Mouse (Mus musculus) liver, adult 2 months (tissue): ENCODE results near the gene Gm48552. TPM values are rescaled to one million over a fixed set of nuclear protein-coding genes. Genes with fewer than 3 reads are reported as not detected.

Experiments used
- DNase-seq: peaks from one replicate; pipeline ENCODE4 v3.0.0-alpha.2; 2011; ENCODE audit warnings: low read depth, low spot score; ENCODE audit errors: extremely low read depth
- H3K27ac ChIP-seq: fragments of 200-500 bp; replicated peaks from 2 replicates; pipeline ENCODE4 v1.5.1; 2012; ENCODE audit warnings: low read depth, mild to moderate bottlenecking, control low read depth, inconsistent platforms, low read length; ENCODE audit not compliant: insufficient read depth
- H3K27me3 ChIP-seq: fragments of 200-500 bp; 2 replicates; pipeline ENCODE4 v1.6.1; 2012; ENCODE audit warnings: mild to moderate bottlenecking, moderate library complexity, low read length, inconsistent platforms; ENCODE audit not compliant: control insufficient read depth, insufficient read depth
- H3K36me3 ChIP-seq: fragments of 200-500 bp; 2 replicates; pipeline ENCODE4 v1.6.1; 2012; ENCODE audit warnings: low read length, inconsistent platforms; ENCODE audit not compliant: control insufficient read depth, insufficient read depth
- H3K4me1 ChIP-seq: fragments of 200-500 bp; 2 replicates; pipeline ENCODE4 v1.6.1; 2011; ENCODE audit warnings: low read length; ENCODE audit not compliant: control insufficient read depth, insufficient read depth
- H3K4me3 ChIP-seq: fragments of 200-500 bp; 2 replicates; pipeline ENCODE4 v1.5.1; 2011; ENCODE audit warnings: low read depth, mild to moderate bottlenecking, control low read depth, low read length, moderate library complexity; ENCODE audit not compliant: insufficient read depth
- H3K79me2 ChIP-seq: fragments of 200-500 bp; 2 replicates; pipeline ENCODE4 v1.6.1; 2012; ENCODE audit warnings: inconsistent platforms, mild to moderate bottlenecking, low read length, moderate library complexity; ENCODE audit not compliant: control insufficient read depth, insufficient read depth
- H3K9ac ChIP-seq: fragments of 200-500 bp; 2 replicates; pipeline ENCODE4 v1.6.1; 2012; ENCODE audit warnings: low read depth, mild to moderate bottlenecking, control low read depth, inconsistent platforms, low read length
- CTCF ChIP-seq: fragments of 200-500 bp; IDR thresholded peaks from 2 replicates; pipeline ENCODE4 v1.5.1; 2011; ENCODE audit warnings: low read depth, low read length, control low read depth
- POLR2A ChIP-seq: fragments of 200-500 bp; IDR thresholded peaks from 2 replicates; pipeline ENCODE4 v1.6.1; 2011; ENCODE audit warnings: low read length, control low read depth; ENCODE audit not compliant: insufficient read depth; ENCODE audit errors: extremely low read depth
- WGBS: fragments of 180-500 bp; shearing (Covaris S2); methylation state at CpG from one replicate; pipeline ENCODE4 v1.1.7; 2018; 5-methylcytosine and 5-hydroxymethylcytosine counted together
- polyA plus RNA-seq: library from polyadenylated mRNA; depleted of rRNA; stranded (reverse); fragments of >200 nt; gene quantifications from 2 replicates; pipeline ENCODE4 v1.2.3, GENCODE M21; 2012
- total RNA-seq: library from RNA; depleted of rRNA; stranded (reverse); fragments of >200 nt; gene quantifications from 2 replicates; pipeline ENCODE4 v1.2.3, GENCODE M21; 2014

Gene Gm48552
- total and polyA plus RNA-seq, 2 experiments, result 1.4 TPM; not detected in 1

DNA sequence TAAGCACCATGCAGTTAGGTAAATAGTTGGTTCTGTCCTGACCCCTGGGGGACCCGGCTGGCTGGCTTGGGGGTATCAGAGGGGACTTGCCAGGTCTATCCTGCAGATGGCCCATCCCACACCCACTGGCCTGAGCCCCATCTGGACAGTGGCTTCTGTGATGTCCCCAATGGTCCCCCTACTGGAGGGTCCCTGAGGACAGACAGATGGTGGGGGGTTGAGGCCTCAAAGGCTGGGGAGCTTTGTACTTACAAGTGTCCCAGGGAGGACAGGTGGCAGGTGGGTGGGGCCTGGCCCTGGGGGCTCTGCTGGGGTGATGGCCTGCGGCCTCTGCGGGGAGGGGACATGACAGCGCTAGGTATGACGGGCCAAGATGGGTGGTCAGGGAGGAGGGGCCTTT lies 10.5 kb downstream of the Gm48552 start:
- no peak for DNase-seq
- Histone ChIP-seq H3K79me2 (0 out of 2 replicates have a peak, but pooled peaks cover 3% of the 10 kb centered on the region), H3K4me1 (peaks cover 3% of the 10 kb centered on the region; the same call in 1 of the 2 replicates), H3K27ac (no peak overlapping the region), H3K4me3 (no peak overlapping the region), H3K9ac (no peak overlapping the region), H3K27me3 (no peaks in the 10 kb centered on the region), H3K36me3 (peaks cover 12% of the 10 kb centered on the region; the same call in 1 of the 2 replicates)
- 89% methylated on average over 5 of the region's 5 CpGs for WGBS
- no peak for TF ChIP-seq CTCF
- no peak for TF ChIP-seq POLR2A

DNA sequence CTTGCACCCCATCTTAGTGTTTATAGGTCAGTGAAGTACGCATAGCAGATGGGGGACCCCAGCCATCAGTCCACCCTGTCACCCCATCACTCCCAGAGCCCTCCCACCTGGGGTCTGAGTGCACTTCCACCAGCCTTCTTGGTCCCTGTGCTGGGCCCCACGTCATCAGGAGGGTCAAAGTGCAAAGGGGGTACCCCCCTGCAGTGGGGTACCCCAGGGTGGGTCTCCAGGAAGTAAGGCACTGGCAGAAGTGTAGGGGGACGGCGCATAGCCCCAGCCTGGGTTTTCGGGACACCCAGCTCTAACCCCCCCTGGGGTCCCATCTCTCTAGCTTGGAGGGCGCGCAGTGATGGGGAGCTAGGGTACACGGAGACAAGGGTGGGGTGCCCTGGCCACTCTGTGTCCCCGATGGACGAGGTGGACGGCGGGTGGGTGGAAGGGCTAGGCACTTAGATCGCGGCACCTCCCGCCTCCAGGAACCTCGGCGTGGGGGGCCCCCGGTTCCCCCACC lies 11.0 kb downstream of the Gm48552 start:
- Histone ChIP-seq H3K4me3 (no peak overlapping the region), H3K36me3 (peaks cover 15% of the 10 kb centered on the region; the same call in 1 of the 2 replicates), H3K27ac (no peak overlapping the region), H3K9ac (no peak overlapping the region), H3K27me3 (no peaks in the 10 kb centered on the region), H3K4me1 (peaks cover 3% of the 10 kb centered on the region; the same call in 1 of the 2 replicates), H3K79me2 (0 out of 2 replicates have a peak, but pooled peaks cover 3% of the 10 kb centered on the region)
- DNase-seq, result no peak
- 92% methylated on average over 18 of the region's 18 CpGs for WGBS
- TF ChIP-seq CTCF (no peak), POLR2A (no peak)

DNA sequence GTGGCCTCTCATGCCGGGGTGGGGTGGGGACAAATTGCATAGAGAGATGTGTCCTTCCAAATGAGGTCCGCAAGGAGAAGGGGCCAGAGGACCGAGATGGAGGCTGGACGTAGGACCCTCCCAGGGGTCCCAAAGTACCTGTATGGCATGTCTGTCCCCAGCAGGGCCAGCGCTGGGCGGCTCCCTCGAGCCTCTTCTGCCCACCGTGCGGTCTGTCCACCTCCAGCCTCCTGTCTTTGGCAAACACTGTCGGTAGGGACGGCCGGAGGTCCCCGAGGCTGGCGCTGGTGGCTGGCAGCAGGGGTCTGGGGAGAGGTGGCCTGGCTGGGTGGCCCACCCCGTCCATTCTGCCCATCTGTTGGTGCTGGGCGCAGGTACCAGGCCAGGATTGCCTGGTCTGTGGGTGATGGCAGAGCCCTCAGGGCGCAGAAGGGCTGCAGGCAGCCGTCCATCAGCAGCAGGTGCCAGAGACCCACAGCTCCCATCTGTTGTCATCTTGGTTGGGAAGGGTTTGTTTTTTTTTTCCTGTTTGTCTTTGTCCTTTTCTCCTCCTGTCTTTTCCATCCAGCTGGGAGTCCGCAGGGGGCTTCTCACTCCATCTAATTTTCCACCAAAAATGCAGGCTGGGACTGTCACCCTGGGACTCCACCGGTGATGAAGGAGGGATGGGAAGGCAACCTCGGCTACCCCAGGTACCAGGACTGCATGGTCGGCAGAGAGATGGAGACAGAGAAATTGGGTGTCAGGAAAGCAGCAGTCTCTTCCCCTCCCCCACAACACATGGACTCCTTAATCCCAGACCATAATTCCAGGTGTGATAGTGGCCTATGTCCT lies 11.8 kb downstream of the Gm48552 start:
- peaks cover 19% of the 10 kb centered on the region; the same call in 1 of the 2 replicates for H3K36me3 ChIP-seq
- H3K27ac ChIP-seq, result no peak overlapping the region
- TF ChIP-seq CTCF (no peak), POLR2A (no peak)
- H3K4me3 ChIP-seq, result no peak overlapping the region
- WGBS, result 85% methylated on average over 22 of the region's 22 CpGs
- DNase-seq, result no peak
- H3K9ac ChIP-seq, result no peak overlapping the region
- H3K79me2 ChIP-seq, result 0 out of 2 replicates have a peak, but pooled peaks cover 3% of the 10 kb centered on the region
- peaks cover 5% of the 10 kb centered on the region; the same call in 1 of the 2 replicates for H3K4me1 ChIP-seq
- H3K27me3 ChIP-seq, result no peaks in the 10 kb centered on the region

DNA sequence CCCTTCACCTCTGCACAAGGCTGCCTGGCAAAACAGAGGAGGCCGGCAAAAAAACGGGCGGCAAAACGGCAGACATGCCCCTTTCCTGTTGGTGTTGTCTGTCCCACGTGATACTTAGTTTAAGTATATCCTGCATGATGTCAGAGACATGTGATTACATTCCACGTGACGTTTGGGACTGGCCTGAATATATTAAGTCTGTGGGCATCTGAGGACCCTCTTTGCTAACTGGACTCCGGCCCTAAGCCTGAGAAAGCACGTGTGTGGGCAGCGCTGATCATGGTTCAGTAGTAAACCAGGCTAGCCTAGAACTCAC lies 12.4 kb downstream of the Gm48552 start:
- Histone ChIP-seq H3K27ac (peak overlapping the region; percentile 27), H3K9ac (no peak overlapping the region), H3K27me3 (no peaks in the 10 kb centered on the region), H3K4me1 (peaks cover 7% of the 10 kb centered on the region; the same call in 1 of the 2 replicates), H3K4me3 (no peak overlapping the region), H3K36me3 (peaks cover 21% of the 10 kb centered on the region; the same call in 1 of the 2 replicates), H3K79me2 (0 out of 2 replicates have a peak, but pooled peaks cover 3% of the 10 kb centered on the region)
- TF ChIP-seq POLR2A, result no peak
- no peak for TF ChIP-seq CTCF
- DNase-seq, result no peak
- WGBS, result 72% methylated on average over 10 of the region's 10 CpGs

DNA sequence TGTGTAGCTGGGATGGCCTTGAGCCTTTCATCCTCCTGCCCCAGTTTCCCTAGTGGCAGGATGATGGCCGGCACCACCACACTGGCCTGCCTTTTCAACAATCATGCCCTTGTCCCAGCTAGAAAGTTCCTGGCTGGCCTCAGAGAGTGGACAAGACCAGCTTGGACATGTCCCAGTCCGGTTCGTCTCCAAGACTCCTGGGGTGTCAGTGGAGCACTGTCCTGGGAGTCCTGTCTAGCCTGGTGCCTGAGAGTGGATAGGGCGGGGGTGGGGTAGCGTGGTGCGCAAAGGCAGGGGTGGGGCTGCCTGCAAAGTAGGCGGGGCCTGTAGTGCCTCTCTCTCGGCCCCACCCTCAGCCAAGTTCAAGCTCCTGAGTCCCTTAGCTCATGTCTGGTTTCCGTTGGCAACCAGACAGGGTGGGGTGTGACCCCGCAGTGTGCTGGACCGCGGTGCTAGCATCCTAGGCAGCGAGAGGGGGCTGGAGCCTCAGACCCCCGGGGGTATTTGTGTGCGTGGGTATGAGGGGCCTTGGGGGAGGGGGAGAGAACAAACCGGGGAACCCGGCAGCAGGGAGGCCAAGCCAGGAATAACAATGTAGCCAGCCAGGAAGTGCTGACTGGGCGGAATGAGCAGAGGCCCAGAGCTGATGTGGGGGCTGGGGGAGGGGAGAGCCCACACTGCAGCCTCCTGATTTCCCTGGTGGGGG lies 12.9 kb downstream of the Gm48552 start:
- Histone ChIP-seq H3K27ac (peak overlapping the region; percentile 27), H3K79me2 (0 out of 2 replicates have a peak, but pooled peaks cover 6% of the 10 kb centered on the region), H3K9ac (no peak overlapping the region), H3K4me1 (peaks cover 7% of the 10 kb centered on the region; the same call in 1 of the 2 replicates), H3K4me3 (peak overlapping the region; percentile 29; the same call in 1 of the 2 replicates), H3K36me3 (peaks cover 24% of the 10 kb centered on the region; the same call in 1 of the 2 replicates), H3K27me3 (no peaks in the 10 kb centered on the region)
- 55% methylated on average over 18 of the region's 18 CpGs for WGBS
- DNase-seq, result no peak
- 0 out of 2 replicates have a peak, but pooled peaks have one; percentile 17 for TF ChIP-seq POLR2A
- no peak for TF ChIP-seq CTCF
